Mouse (Mus musculus) lung, embryonic 14.5 days (tissue): ENCODE measurements around the gene Tssc4. TPM values are rescaled to one million over a fixed set of nuclear protein-coding genes. Genes with fewer than 3 reads are reported as not detected.
A peak's percentile ranks its signal among the peaks of the same experiment; 100 is the strongest.

Source experiments
- ATAC-seq: fragments of 200-750 bp; cut with Nextera tagmentation; 2 replicates; pipeline ENCODE4 v1.8.0; 2017; ENCODE audit warnings: mild to moderate bottlenecking, moderate TSS enrichment, moderate library complexity; ENCODE audit not compliant: insufficient read depth
- DNase-seq: peaks from one replicate; pipeline ENCODE4 v3.0.0-alpha.2; 2015
- H3K27ac ChIP-seq: fragments of 300-500 bp; sonication (generic); 2 replicates; pipeline ENCODE4 v1.5.1; 2014; ENCODE audit warnings: low read depth, mild to moderate bottlenecking, moderate library complexity
- H3K27me3 ChIP-seq: fragments of 300-500 bp; sonication (generic); 2 replicates; pipeline ENCODE4 v1.6.1; 2014; ENCODE audit warnings: low read length, control low read depth; ENCODE audit not compliant: insufficient read depth
- H3K36me3 ChIP-seq: fragments of 300-500 bp; sonication (generic); 2 replicates; pipeline ENCODE4 v1.6.1; 2014; ENCODE audit warnings: control low read depth; ENCODE audit not compliant: insufficient read depth
- H3K4me1 ChIP-seq: fragments of 300-500 bp; sonication (generic); 2 replicates; pipeline ENCODE4 v1.6.1; 2014; ENCODE audit warnings: antibody characterized with exemption, control low read depth; ENCODE audit not compliant: insufficient read depth
- H3K4me2 ChIP-seq: fragments of 300-500 bp; sonication (generic); 2 replicates; pipeline ENCODE4 v1.6.1; 2014; ENCODE audit warnings: mild to moderate bottlenecking
- H3K4me3 ChIP-seq: fragments of 300-500 bp; sonication (generic); 2 replicates; pipeline ENCODE4 v1.5.1; 2014; ENCODE audit warnings: low read depth, low read length
- H3K9ac ChIP-seq: fragments of 300-500 bp; sonication (generic); 2 replicates; pipeline ENCODE4 v1.6.1; 2014
- H3K9me3 ChIP-seq: fragments of 300-500 bp; sonication (generic); 2 replicates; pipeline ENCODE4 v1.6.1; 2016; ENCODE audit warnings: low read depth, low read length, control low read depth
- CTCF ChIP-seq: IDR thresholded peaks from 2 replicates; pipeline ENCODE4 v1.5.1; 2016; ENCODE audit warnings: antibody characterized with exemption, low read depth
- WGBS: fragments of 180-500 bp; shearing (Covaris S2); extraction: QIAGEN DNeasy Blood & Tissue Kit; methylation state at CpG from one replicate; pipeline ENCODE4 v1.1.7; 2014; 5-methylcytosine and 5-hydroxymethylcytosine counted together
- polyA plus RNA-seq: library from polyadenylated mRNA; unstranded; fragments of >200 nt; fragmentation: Nextera tagmentation; extraction: Ambion mirVana; gene quantifications from 2 replicates; pipeline ENCODE4 v1.2.1, GENCODE M21; 2014

The Tssc4 gene
- polyA plus RNA-seq, 1 experiment from 2014 or later = 75.6 TPM

- Histone ChIP-seq H3K4me1 (peaks cover 18% of the 10 kb centered on the region), H3K9me3 (no peaks in the 10 kb centered on the region), H3K27ac (no peak overlapping the region), H3K4me2 (no peak overlapping the region), H3K9ac (no peak overlapping the region), H3K36me3 (no peaks in the 10 kb centered on the region), H3K4me3 (no peak overlapping the region), H3K27me3 (no peaks in the 10 kb centered on the region)
- 86% methylated on average over 3 of the region's 3 CpGs for WGBS
- no peak for DNase-seq
- ATAC-seq = no peak
- no peak for TF ChIP-seq CTCF
These were observed 30.7 kb upstream of the Tssc4 start for GRCm38 (mm10) chr7:143038174-143038931.

GRCm38 (mm10) chr7:143040561-143040960 is 28.5 kb upstream of the Tssc4 start:
- Histone ChIP-seq H3K36me3 (no peaks in the 10 kb centered on the region), H3K4me2 (no peak overlapping the region), H3K27me3 (no peaks in the 10 kb centered on the region), H3K27ac (no peak overlapping the region), H3K4me3 (no peak overlapping the region), H3K9ac (no peak overlapping the region), H3K9me3 (no peaks in the 10 kb centered on the region), H3K4me1 (peaks cover 18% of the 10 kb centered on the region)
- DNase-seq (no peak), ATAC-seq (no peak)
- TF ChIP-seq CTCF = no peak
- 80% methylated on average over 3 of the region's 3 CpGs for WGBS

- Histone ChIP-seq H3K36me3 (no peaks in the 10 kb centered on the region), H3K4me3 (no peak overlapping the region), H3K9me3 (no peaks in the 10 kb centered on the region), H3K4me1 (peaks cover 18% of the 10 kb centered on the region), H3K4me2 (no peak overlapping the region), H3K27me3 (no peaks in the 10 kb centered on the region), H3K9ac (no peak overlapping the region), H3K27ac (peak overlapping the region; percentile 67; the same call in 1 of the 2 replicates)
- DNase-seq (peak; percentile 41), ATAC-seq (peak; percentile 45)
- TF ChIP-seq CTCF = no peak
- 42% methylated on average over 3 of the region's 3 CpGs for WGBS
These were observed 27.8 kb upstream of the Tssc4 start for GRCm38 (mm10) chr7:143041138-143041822.

GRCm38 (mm10) chr7:143042089-143042488 is 27.0 kb upstream of the Tssc4 start:
- ATAC-seq (peak; percentile 86), DNase-seq (peak; percentile 69)
- no peak overlapping the region for H3K9ac ChIP-seq
- H3K27ac ChIP-seq = peak overlapping the region; percentile 67; the same call in 1 of the 2 replicates
- H3K9me3 ChIP-seq = no peaks in the 10 kb centered on the region
- no peak overlapping the region for H3K4me3 ChIP-seq
- TF ChIP-seq CTCF = no peak
- peaks cover 18% of the 10 kb centered on the region for H3K4me1 ChIP-seq
- no peaks in the 10 kb centered on the region for H3K27me3 ChIP-seq
- H3K36me3 ChIP-seq = no peaks in the 10 kb centered on the region
- WGBS = 45% methylated on average over 3 of the region's 3 CpGs
- no peak overlapping the region for H3K4me2 ChIP-seq

- DNase-seq = no peak
- no peak overlapping the region for H3K4me2 ChIP-seq
- H3K9ac ChIP-seq = no peak overlapping the region
- ATAC-seq = no peak
- H3K27me3 ChIP-seq = no peaks in the 10 kb centered on the region
- WGBS = 90% methylated on average over 3 of the region's 3 CpGs
- no peak overlapping the region; the same call in 1 of the 2 replicates for H3K27ac ChIP-seq
- no peak overlapping the region for H3K4me3 ChIP-seq
- peaks cover 18% of the 10 kb centered on the region for H3K4me1 ChIP-seq
- no peak for TF ChIP-seq CTCF
- no peaks in the 10 kb centered on the region for H3K9me3 ChIP-seq
- no peaks in the 10 kb centered on the region for H3K36me3 ChIP-seq
These were observed 26.1 kb upstream of the Tssc4 start for GRCm38 (mm10) chr7:143042897-143043300.

GRCm38 (mm10) chr7:143044049-143044825 is 24.8 kb upstream of the Tssc4 start:
- no peak overlapping the region for H3K4me2 ChIP-seq
- no peak for TF ChIP-seq CTCF

GRCm38 (mm10) chr7:143044826-143045206 is 24.2 kb upstream of the Tssc4 start:
- peak; percentile 36 for TF ChIP-seq CTCF
- Histone ChIP-seq H3K9me3 (no peaks in the 10 kb centered on the region), H3K27ac (no peak overlapping the region), H3K9ac (no peak overlapping the region), H3K36me3 (no peaks in the 10 kb centered on the region), H3K4me3 (no peak overlapping the region), H3K27me3 (no peaks in the 10 kb centered on the region), H3K4me1 (peaks cover 18% of the 10 kb centered on the region), H3K4me2 (no peak overlapping the region)
- DNase-seq (no peak), ATAC-seq (no peak)

More at GRCm38 (mm10) chr7:143044049-143044825, 24.8 kb upstream of the Tssc4 start:
- Histone ChIP-seq H3K27ac (no peak overlapping the region), H3K4me3 (no peak overlapping the region), H3K36me3 (no peaks in the 10 kb centered on the region), H3K9ac (no peak overlapping the region), H3K27me3 (no peaks in the 10 kb centered on the region), H3K9me3 (no peaks in the 10 kb centered on the region), H3K4me1 (peaks cover 18% of the 10 kb centered on the region)
- ATAC-seq = no peak
- no peak for DNase-seq
- WGBS = 90% methylated on average over 2 of the region's 2 CpGs
